11 mouse cellular contexts compared by ENCODE assay signal in genomic region chr4:148150242-148150641, GRCm38 (mm10). TPM values are rescaled to one million over a fixed set of nuclear protein-coding genes. Genes with fewer than 3 reads are reported as not detected.
A peak's percentile ranks its signal among the peaks of the same experiment; 100 is the strongest.
DNase-seq lines count a peak whose midpoint lies in the region; TF ChIP-seq lines count a peak whose summit lies in the region.
"Had no signal": no experiment of that assay in that cellular context is flagged by ENCODE, and none has a peak within 500 bp of the region (broad histone marks: within the 10 kb centered on the region; RNA-seq: fewer than 3 reads in every experiment).

No protein-coding gene starts in this region.

- intact Hi-C loops in left cerebral cortex, postnatal 10 days (cut with DNase I), result loop anchor here (5.0 kb wide), 1 partner anchor 33 kb away; no protein-coding TSS in a partner anchor

- no peak for TF ChIP-seq POLR2A in ES-Bruce4 (IDR thresholded peaks at IDR 0.05; ENCODE audit: insufficient read depth, low read length)
- TF ChIP-seq POLR2A in thymus, adult 2 months (IDR thresholded peaks at IDR 0.05; ENCODE audit: control insufficient read depth, extremely low read depth, insufficient read depth, low read length, poor library complexity), result no peak

- H3K27me3 ChIP-seq in ES-Bruce4 (ENCODE audit: control insufficient read depth, insufficient read depth, low read length, poor library complexity, severe bottlenecking), result no peaks in the 10 kb centered on the region
- H3K27me3 ChIP-seq in limb, embryonic 10.5 days (ENCODE audit: low read depth, poor library complexity, severe bottlenecking), result no peaks in the 10 kb centered on the region
- H3K27me3 ChIP-seq in thymus, adult 2 months (ENCODE audit: control insufficient read depth, insufficient read depth, low read length), result no peaks in the 10 kb centered on the region
- H3K27me3 ChIP-seq: intestine, embryonic 15.5 days had no signal

- H3K36me3 ChIP-seq in ES-Bruce4 (ENCODE audit: control insufficient read depth, insufficient read depth, low read length, poor library complexity, severe bottlenecking), result peaks cover 21% of the 10 kb centered on the region
- H3K36me3 ChIP-seq in limb, embryonic 10.5 days, result peaks cover 22% of the 10 kb centered on the region
- no peaks in the 10 kb centered on the region; the same call in none of the 2 replicates for H3K36me3 ChIP-seq in thymus, adult 2 months (ENCODE audit: control insufficient read depth, insufficient read depth, low read length)
- H3K36me3 ChIP-seq: intestine, embryonic 15.5 days had no signal

- H3K4me3 ChIP-seq in ES-Bruce4 (ENCODE audit: low read depth, low read length), result peak overlapping the region; percentile 21; the same call in 1 of the 2 replicates
- peak overlapping the region; percentile 2; the same call in 1 of the 2 replicates for H3K4me3 ChIP-seq in limb, embryonic 10.5 days
- no peak overlapping the region for H3K4me3 ChIP-seq in thymus, adult 2 months (ENCODE audit: control insufficient read depth, insufficient read depth, low read length)
- H3K4me3 ChIP-seq: intestine, embryonic 15.5 days had no signal

- peaks cover 8% of the 10 kb centered on the region for H3K4me1 ChIP-seq in ES-Bruce4 (ENCODE audit: control insufficient read depth, insufficient read depth, low read length)
- peaks cover 31% of the 10 kb centered on the region for H3K4me1 ChIP-seq in limb, embryonic 10.5 days
- H3K4me1 ChIP-seq in thymus, adult 2 months (replicated peaks; ENCODE audit: control insufficient read depth, insufficient read depth, low read length), result peaks cover 8% of the 10 kb centered on the region

- peak overlapping the region; percentile 94 for H3K9ac ChIP-seq in ES-Bruce4 (ENCODE audit: low read depth, poor library complexity, severe bottlenecking)
- H3K9ac ChIP-seq: intestine, embryonic 15.5 days had no signal

- no peaks in the 10 kb centered on the region for H3K9me3 ChIP-seq in ES-Bruce4 (replicated peaks; ENCODE audit: control insufficient read depth, insufficient read depth, low read length, poor library complexity, severe bottlenecking)
- H3K9me3 ChIP-seq in limb, embryonic 10.5 days (replicated peaks), result no peaks in the 10 kb centered on the region
- H3K9me3 ChIP-seq: intestine, embryonic 15.5 days had no signal

- WGBS in limb, embryonic 10.5 days, result 26% methylated on average over 7 of the region's 7 CpGs
- WGBS in thymus, adult 2 months, result 60% methylated on average over 7 of the region's 7 CpGs

- peak overlapping the region; percentile 95 for H3K27ac ChIP-seq in ES-Bruce4 (ENCODE audit: insufficient read depth, low read length)
- peak overlapping the region; percentile 80 for H3K27ac ChIP-seq in limb, embryonic 10.5 days
- no peak overlapping the region for H3K27ac ChIP-seq in thymus, adult 2 months (ENCODE audit: control insufficient read depth, insufficient read depth, low read length)
- H3K27ac ChIP-seq: intestine, embryonic 15.5 days had no signal

- no peak for TF ChIP-seq CTCF in ES-Bruce4 (IDR thresholded peaks at IDR 0.05; ENCODE audit: low read depth, low read length)
- TF ChIP-seq CTCF in thymus, adult 2 months (IDR thresholded peaks at IDR 0.05; ENCODE audit: borderline replicate concordance, control insufficient read depth, extremely low read depth, insufficient read depth, low read length, poor library complexity), result no peak

- no peak for TF ChIP-seq EP300 in ES-Bruce4 (IDR thresholded peaks at IDR 0.05; ENCODE audit: insufficient read depth, low read depth, low read length)

- peak; percentile 38 for DNase-seq in embryo, embryonic 10 days (ENCODE audit: low spot score)
- no peak for DNase-seq in embryo, embryonic 9.5 days (ENCODE audit: extremely low spot score)
- peak; percentile 13 for DNase-seq in kidney, adult 11 months
- no peak for DNase-seq in kidney, adult 18-20 months
- DNase-seq in limb, embryonic 10.5 days (ENCODE audit: low spot score), result no peak
- no peak for DNase-seq in thymus, adult 2 months
- no peak for DNase-seq in left cerebral cortex, postnatal 10 days (ENCODE audit: extremely low spot score in 1 of 2, low spot score in 2 of 2)
- DNase-seq: thymus, postnatal 4 days had no signal

RNA-seq across cellular contexts. Expression of gene Fbxo6, which starts 1.7 kb away (rescaled TPM):
- 41.6 and 51.5 TPM in 2 replicates for polyA plus RNA-seq in ES-Bruce4 (2011; ENCODE audit: insufficient read depth, insufficient read length, low read depth, missing spikeins)
- 9.0 and 11.1 TPM in 2 replicates for polyA plus RNA-seq in limb, embryonic 10.5 days (2016; fragmentation: Nextera tagmentation; extraction: Ambion mirVana)
- polyA plus RNA-seq in thymus, adult 2 months (2012; rRNA removed), result 41.8 and 50.9 TPM in 2 replicates
- 10 to 100 TPM; 23.5 to 28.1 TPM for total RNA-seq in left cerebral cortex, postnatal 10 days (2021)

RNA-seq across cellular contexts. Expression of gene Fbxo44, which starts 10.0 kb away (rescaled TPM):
- 12.5 and 13.3 TPM in 2 replicates for polyA plus RNA-seq in ES-Bruce4 (2011; ENCODE audit: insufficient read depth, insufficient read length, low read depth, missing spikeins)
- polyA plus RNA-seq in limb, embryonic 10.5 days (2016; fragmentation: Nextera tagmentation; extraction: Ambion mirVana), result 4.4 and 9.7 TPM in 2 replicates
- 31.2 and 34.5 TPM in 2 replicates for polyA plus RNA-seq in thymus, adult 2 months (2012; rRNA removed)
- total RNA-seq in left cerebral cortex, postnatal 10 days (2021), result 10 to 100 TPM; 87.6 to 89.9 TPM

RNA-seq across cellular contexts. Expression of gene Fbxo2, which starts 10.2 kb away (rescaled TPM):
- polyA plus RNA-seq in ES-Bruce4 (2011; ENCODE audit: insufficient read depth, insufficient read length, low read depth, missing spikeins), result 6.0 and 6.9 TPM in 2 replicates
- polyA plus RNA-seq in limb, embryonic 10.5 days (2016; fragmentation: Nextera tagmentation; extraction: Ambion mirVana), result 0.49 and 0.65 TPM in 2 replicates
- polyA plus RNA-seq in thymus, adult 2 months (2012; rRNA removed), result 0.66 and 1.5 TPM in 2 replicates
- total RNA-seq in left cerebral cortex, postnatal 10 days (2021), result 10 to 100 TPM; 26.8 to 33.0 TPM

RNA-seq across cellular contexts. Expression of gene Draxin, which starts 19.7 kb away (rescaled TPM):
- 0.17 and 0.22 TPM in 2 replicates for polyA plus RNA-seq in ES-Bruce4 (2011; ENCODE audit: insufficient read depth, insufficient read length, low read depth, missing spikeins)
- 0.78 and 1.3 TPM in 2 replicates for polyA plus RNA-seq in limb, embryonic 10.5 days (2016; fragmentation: Nextera tagmentation; extraction: Ambion mirVana)
- 0.26 and 0.34 TPM in 2 replicates for polyA plus RNA-seq in thymus, adult 2 months (2012; rRNA removed)
- total RNA-seq in left cerebral cortex, postnatal 10 days (2021), result 1 to 10 TPM; 2.7 to 3.1 TPM
- polyA plus RNA-seq: heart, embryonic 16.5 days had no signal

RNA-seq across cellular contexts. Expression of gene Mad2l2, which starts 20.1 kb away (rescaled TPM):
- 45.9 and 60.3 TPM in 2 replicates for polyA plus RNA-seq in ES-Bruce4 (2011; ENCODE audit: insufficient read depth, insufficient read length, low read depth, missing spikeins)
- polyA plus RNA-seq in limb, embryonic 10.5 days (2016; fragmentation: Nextera tagmentation; extraction: Ambion mirVana), result 71.7 and 93.8 TPM in 2 replicates
- polyA plus RNA-seq in thymus, adult 2 months (2012; rRNA removed), result 32.9 and 37.7 TPM in 2 replicates
- total RNA-seq in left cerebral cortex, postnatal 10 days (2021), result 10 to 100 TPM; 14.6 to 15.7 TPM

Comparison
In these comparisons a context has a peak if more than half of its experiments do, and no peak if none do; other contexts are left out.
1. DNase-seq: peak in embryo, embryonic 10 days (single experiment) and kidney, adult 11 months (single experiment); none in embryo, embryonic 9.5 days (single experiment), kidney, adult 18-20 months (single experiment), limb, embryonic 10.5 days (single experiment), thymus, adult 2 months (single experiment) and left cerebral cortex, postnatal 10 days (0 of 2).